Mouse (Mus musculus): ENCODE measurements around the gene Polr3e. TPM values are rescaled to one million over a fixed set of nuclear protein-coding genes. Genes with fewer than 3 reads are reported as not detected.
"Not testable (repeated sequence)": the region's sequence is repeated elsewhere in the genome, so short reads cannot be mapped to it uniquely, and the experiment has no call there.

Gene Polr3e
- polyA plus RNA-seq, 2 experiments, result 25.8 to 36.3 TPM

DNA sequence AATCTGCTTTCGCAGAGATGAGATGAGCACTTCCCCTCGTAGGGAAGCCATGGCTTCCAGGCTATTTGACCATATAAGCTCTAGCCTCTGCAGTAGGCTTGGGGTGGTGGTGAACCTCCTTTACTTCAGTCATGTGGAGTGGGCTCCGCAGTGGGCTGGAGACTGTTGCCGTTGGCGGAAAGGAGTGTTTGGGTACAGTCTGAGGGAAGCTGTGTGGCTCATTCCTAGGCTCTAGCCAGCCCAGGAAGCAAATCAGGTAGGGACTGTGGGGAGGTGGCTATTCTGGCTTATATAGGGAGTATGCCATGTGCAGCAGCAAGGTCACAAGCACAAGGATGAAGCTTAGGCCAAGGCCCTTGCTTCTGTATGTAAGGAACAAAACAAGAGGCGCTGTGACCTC, 23.7 kb downstream of the Polr3e start:
- no peak overlapping the region for H3K4me2 ChIP-seq (replicated peaks; ENCODE audit: low read depth, low read length, severe bottlenecking)
- ATAC-seq (ENCODE audit: low FRiP score, low read depth), result no peak
- WGBS, result 93% methylated on average over 6 of the region's 6 CpGs
- no peaks in the 10 kb centered on the region for H3K27me3 ChIP-seq (ENCODE audit: control insufficient read depth, insufficient read depth, low read length)
- no peak overlapping the region for H3K27ac ChIP-seq (replicated peaks; ENCODE audit: low read depth, low read length)
- H3K4me1 ChIP-seq (ENCODE audit: control insufficient read depth, insufficient read depth, low read length), result no peaks in the 10 kb centered on the region
- DNase-seq (ENCODE audit: low spot score), result no peak
- no peak overlapping the region for H3K9ac ChIP-seq (ENCODE audit: low read depth, low read length, severe bottlenecking)
- H3K36me3 ChIP-seq (ENCODE audit: control insufficient read depth, insufficient read depth, low read length), result peaks cover 85% of the 10 kb centered on the region
- TF ChIP-seq POLR2A (IDR thresholded peaks at IDR 0.05; ENCODE audit: borderline replicate concordance, extremely low read depth, insufficient read depth, insufficient read length), result no peak
- H3K4me3 ChIP-seq (replicated peaks; ENCODE audit: low read length), result no peak overlapping the region
- no peaks in the 10 kb centered on the region for H3K9me3 ChIP-seq (ENCODE audit: control insufficient read depth, low read length)

DNA sequence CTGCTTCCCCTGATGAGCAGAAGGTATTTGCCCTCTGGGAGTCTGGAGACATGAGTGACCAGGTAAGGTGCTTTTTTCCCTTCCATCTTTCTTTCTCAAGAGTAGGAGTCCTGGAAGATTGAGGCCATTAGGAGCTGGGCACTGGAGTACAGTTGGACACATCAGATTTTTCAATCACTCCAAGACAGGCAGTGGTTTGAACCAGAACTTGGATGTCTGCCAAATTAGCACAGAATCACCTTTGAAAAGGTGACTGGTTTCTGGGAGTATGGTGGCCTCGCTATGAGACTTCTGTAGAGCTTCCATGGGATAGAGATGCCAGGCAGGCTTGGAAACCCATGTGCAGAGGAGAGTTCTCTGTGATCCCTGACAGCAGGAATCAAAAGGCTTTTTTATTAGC, 25.0 kb downstream of the Polr3e start:
- no peak for TF ChIP-seq POLR2A (IDR thresholded peaks at IDR 0.05; ENCODE audit: borderline replicate concordance, extremely low read depth, insufficient read depth, insufficient read length)

DNA sequence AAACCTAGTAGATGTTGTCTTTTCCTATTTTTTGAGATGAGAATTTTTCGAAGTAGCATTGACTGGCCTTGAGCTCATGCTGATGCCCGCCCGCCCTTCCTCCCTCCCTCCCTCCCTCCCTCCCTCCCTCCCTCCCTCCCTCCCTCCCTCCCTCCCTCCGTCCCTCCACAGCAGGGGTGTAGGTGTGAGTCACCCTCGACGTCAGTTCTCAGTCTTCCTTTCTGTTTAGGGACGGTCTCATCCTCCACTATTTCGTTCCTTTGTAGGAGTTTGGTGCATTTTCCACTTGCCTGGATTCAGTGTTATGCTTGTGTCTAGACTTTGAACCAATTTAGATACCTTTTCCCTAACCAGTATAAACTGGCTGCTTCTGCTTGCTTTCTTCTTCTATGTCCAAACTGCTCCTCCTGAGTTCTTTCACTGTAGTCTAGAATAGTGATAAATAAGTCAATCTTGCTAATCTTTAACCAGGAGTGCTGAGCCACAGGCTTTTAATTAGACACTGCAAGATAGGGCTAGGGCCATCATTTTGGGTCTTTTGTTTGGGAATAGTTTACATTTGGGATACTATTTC, 26.5 kb downstream of the Polr3e start:
- Histone ChIP-seq H3K27me3 (ENCODE audit: control insufficient read depth, insufficient read depth, low read length) (no peaks in the 10 kb centered on the region), H3K36me3 (ENCODE audit: control insufficient read depth, insufficient read depth, low read length) (peaks cover 71% of the 10 kb centered on the region), H3K9me3 (ENCODE audit: control insufficient read depth, low read length) (no peaks in the 10 kb centered on the region), H3K9ac (ENCODE audit: low read depth, low read length, severe bottlenecking) (no peak overlapping the region), H3K4me1 (ENCODE audit: control insufficient read depth, insufficient read depth, low read length) (no peaks in the 10 kb centered on the region), H3K4me2 (replicated peaks; ENCODE audit: low read depth, low read length, severe bottlenecking) (no peak overlapping the region), H3K4me3 (replicated peaks; ENCODE audit: low read length) (no peak overlapping the region), H3K27ac (replicated peaks; ENCODE audit: low read depth, low read length) (no peak overlapping the region)
- TF ChIP-seq POLR2A (IDR thresholded peaks at IDR 0.05; ENCODE audit: borderline replicate concordance, extremely low read depth, insufficient read depth, insufficient read length), result no peak
- DNase-seq (ENCODE audit: low spot score), result no peak
- 80% methylated on average over 7 of the region's 8 CpGs for WGBS
- ATAC-seq (ENCODE audit: low FRiP score, low read depth), result no peak

More for the DNA sequence above, 25.0 kb downstream of the Polr3e start:
- ATAC-seq (ENCODE audit: low FRiP score, low read depth), result no peak
- no peaks in the 10 kb centered on the region for H3K9me3 ChIP-seq (ENCODE audit: control insufficient read depth, low read length)
- DNase-seq (ENCODE audit: low spot score), result no peak
- no peak overlapping the region for H3K9ac ChIP-seq (ENCODE audit: low read depth, low read length, severe bottlenecking)
- H3K27me3 ChIP-seq (ENCODE audit: control insufficient read depth, insufficient read depth, low read length), result no peaks in the 10 kb centered on the region
- H3K27ac ChIP-seq (replicated peaks; ENCODE audit: low read depth, low read length), result no peak overlapping the region
- no peak overlapping the region for H3K4me2 ChIP-seq (replicated peaks; ENCODE audit: low read depth, low read length, severe bottlenecking)
- H3K36me3 ChIP-seq (ENCODE audit: control insufficient read depth, insufficient read depth, low read length), result peaks cover 78% of the 10 kb centered on the region
- WGBS, result 65% methylated on average over 1 of the region's 1 CpGs
- H3K4me1 ChIP-seq (ENCODE audit: control insufficient read depth, insufficient read depth, low read length), result no peaks in the 10 kb centered on the region
- no peak overlapping the region for H3K4me3 ChIP-seq (replicated peaks; ENCODE audit: low read length)

DNA sequence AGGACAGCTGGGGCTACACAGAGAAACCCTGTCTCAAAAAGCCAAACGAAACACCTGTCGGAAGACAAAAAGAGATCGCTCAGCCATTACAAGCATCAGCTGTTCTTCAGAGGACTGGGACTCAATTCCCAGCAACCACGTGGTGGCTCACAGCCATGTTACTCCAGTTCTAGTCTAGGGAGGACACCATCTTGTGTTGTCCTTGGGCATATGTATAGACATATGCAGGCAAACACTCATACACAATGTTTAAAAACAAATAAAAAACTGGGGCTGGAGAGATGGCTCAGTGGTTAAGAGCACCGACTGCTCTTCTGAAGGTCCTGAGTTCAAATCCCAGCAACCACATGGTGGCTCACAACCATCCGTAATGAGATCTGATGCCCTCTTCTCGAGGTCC, 36.0 kb downstream of the Polr3e start:
- not testable (repeated sequence) for H3K4me2 ChIP-seq (replicated peaks; ENCODE audit: low read depth, low read length, severe bottlenecking); H3K4me1 ChIP-seq (ENCODE audit: control insufficient read depth, insufficient read depth, low read length); H3K9ac ChIP-seq (ENCODE audit: low read depth, low read length, severe bottlenecking); H3K4me3 ChIP-seq (replicated peaks; ENCODE audit: low read length); H3K27me3 ChIP-seq (ENCODE audit: control insufficient read depth, insufficient read depth, low read length); DNase-seq (ENCODE audit: low spot score); H3K9me3 ChIP-seq (ENCODE audit: control insufficient read depth, low read length); H3K27ac ChIP-seq (replicated peaks; ENCODE audit: low read depth, low read length); ATAC-seq (ENCODE audit: low FRiP score, low read depth)
- 87% methylated on average over 7 of the region's 7 CpGs for WGBS
- H3K36me3 ChIP-seq (ENCODE audit: control insufficient read depth, insufficient read depth, low read length), result peaks cover 27% of the 10 kb centered on the region

DNA sequence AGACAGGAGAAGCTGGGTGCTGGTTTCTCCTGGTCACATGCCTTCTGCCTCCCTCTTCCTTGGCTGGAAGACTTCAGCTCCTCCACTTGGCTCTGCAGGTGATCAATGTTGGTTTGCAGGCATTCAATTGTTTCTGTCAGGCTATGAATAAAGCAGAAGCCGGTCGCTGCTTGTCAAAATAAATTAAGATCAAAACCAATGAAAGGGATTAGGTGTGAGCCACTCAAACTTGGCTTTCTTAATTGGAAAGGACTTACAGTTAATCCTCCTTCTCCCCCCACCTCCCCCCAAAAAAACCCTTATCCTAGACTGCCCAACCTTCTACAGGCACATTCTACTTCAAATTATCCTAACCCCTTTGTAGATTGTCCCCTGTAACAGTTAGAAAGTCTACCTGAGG, 42.6 kb downstream of the Polr3e start:
- Histone ChIP-seq H3K4me1 (ENCODE audit: control insufficient read depth, insufficient read depth, low read length) (no peaks in the 10 kb centered on the region), H3K27ac (replicated peaks; ENCODE audit: low read depth, low read length) (no peak overlapping the region), H3K4me2 (replicated peaks; ENCODE audit: low read depth, low read length, severe bottlenecking) (no peak overlapping the region), H3K9ac (ENCODE audit: low read depth, low read length, severe bottlenecking) (no peak overlapping the region), H3K9me3 (ENCODE audit: control insufficient read depth, low read length) (no peaks in the 10 kb centered on the region), H3K36me3 (ENCODE audit: control insufficient read depth, insufficient read depth, low read length) (peaks cover 35% of the 10 kb centered on the region), H3K4me3 (replicated peaks; ENCODE audit: low read length) (no peak overlapping the region), H3K27me3 (ENCODE audit: control insufficient read depth, insufficient read depth, low read length) (no peaks in the 10 kb centered on the region)
- no peak for DNase-seq (ENCODE audit: low spot score)
- no peak for ATAC-seq (ENCODE audit: low FRiP score, low read depth)
- TF ChIP-seq POLR2A (IDR thresholded peaks at IDR 0.05; ENCODE audit: borderline replicate concordance, extremely low read depth, insufficient read depth, insufficient read length), result no peak
- 81% methylated on average over 2 of the region's 2 CpGs for WGBS

GRCm38 (mm10) chr7:120960601-120961000, 43.1 kb downstream of the Polr3e start:
- H3K4me3 ChIP-seq (replicated peaks; ENCODE audit: low read length), result no peak overlapping the region
- H3K9me3 ChIP-seq (ENCODE audit: control insufficient read depth, low read length), result no peaks in the 10 kb centered on the region
- H3K27me3 ChIP-seq (ENCODE audit: control insufficient read depth, insufficient read depth, low read length), result no peaks in the 10 kb centered on the region
- H3K36me3 ChIP-seq (ENCODE audit: control insufficient read depth, insufficient read depth, low read length), result peaks cover 35% of the 10 kb centered on the region
- no peak for TF ChIP-seq POLR2A (IDR thresholded peaks at IDR 0.05; ENCODE audit: borderline replicate concordance, extremely low read depth, insufficient read depth, insufficient read length)
- ATAC-seq (ENCODE audit: low FRiP score, low read depth), result no peak
- no peak overlapping the region for H3K9ac ChIP-seq (ENCODE audit: low read depth, low read length, severe bottlenecking)
- H3K4me1 ChIP-seq (ENCODE audit: control insufficient read depth, insufficient read depth, low read length), result no peaks in the 10 kb centered on the region
- WGBS, result 85% methylated on average over 6 of the region's 6 CpGs
- no peak for DNase-seq (ENCODE audit: low spot score)
- H3K4me2 ChIP-seq (replicated peaks; ENCODE audit: low read depth, low read length, severe bottlenecking), result no peak overlapping the region
- H3K27ac ChIP-seq (replicated peaks; ENCODE audit: low read depth, low read length), result no peak overlapping the region

All from limb, embryonic 14.5 days (tissue).